Comparison of ENCODE assay signal across 10 mouse cellular contexts in genomic region chrX:36129037-36129770, GRCm38 (mm10). TPM values are rescaled to one million over a fixed set of nuclear protein-coding genes. Genes with fewer than 3 reads are reported as not detected.
DNase-seq lines count a peak whose midpoint lies in the region; ATAC-seq and TF ChIP-seq lines count a peak whose summit lies in the region.
"Had no signal": no experiment of that assay in that cellular context is flagged by ENCODE, and none has a peak within 500 bp of the region (broad histone marks: within the 10 kb centered on the region; RNA-seq: fewer than 3 reads in every experiment).

No protein-coding gene starts in this region.

- no peak overlapping the region for H3K9ac ChIP-seq in heart, embryonic 15.5 days

- H3K27me3 ChIP-seq in heart, embryonic 15.5 days: no peaks in the 10 kb centered on the region

- no peaks in the 10 kb centered on the region for H3K9me3 ChIP-seq in heart, embryonic 15.5 days (replicated peaks)
- H3K9me3 ChIP-seq: hindbrain, embryonic 10.5 days had no signal

- 47% methylated on average over 8 of the region's 11 CpGs for WGBS in heart, embryonic 15.5 days

- H3K4me3 ChIP-seq in gastrocnemius, adult 2 months: no peak overlapping the region; the same call in 1 of the 2 replicates
- H3K4me3 ChIP-seq in heart, embryonic 15.5 days: no peak overlapping the region
- H3K4me3 ChIP-seq: hindbrain, embryonic 10.5 days had no signal

- 0 out of 2 replicates have a peak, but pooled peaks cover 4% of the 10 kb centered on the region for H3K36me3 ChIP-seq in heart, embryonic 15.5 days
- H3K36me3 ChIP-seq: hindbrain, embryonic 10.5 days had no signal

- intact Hi-C loops in gastrocnemius, adult 2 months (cut with DNase I): no loop called here

- no peak for ATAC-seq in heart, embryonic 15.5 days (replicated peaks; ENCODE audit: insufficient number of reproducible peaks, insufficient read depth, low FRiP score, low read depth)

- H3K27ac ChIP-seq in gastrocnemius, adult 2 months: peak overlapping the region; percentile 17; the same call in 1 of the 2 replicates
- peak overlapping the region; percentile 74 for H3K27ac ChIP-seq in heart, embryonic 15.5 days
- H3K27ac ChIP-seq: hindbrain, embryonic 10.5 days had no signal

- no peaks in the 10 kb centered on the region for H3K4me1 ChIP-seq in heart, embryonic 15.5 days (replicated peaks)
- H3K4me1 ChIP-seq: hindbrain, embryonic 10.5 days had no signal

- H3K4me2 ChIP-seq in heart, embryonic 15.5 days: peak overlapping the region; percentile 10; the same call in 1 of the 2 replicates
- H3K4me2 ChIP-seq: midbrain, embryonic 11.5 days had no signal

- no peak for TF ChIP-seq CTCF in gastrocnemius, adult 2 months (IDR thresholded peaks at IDR 0.05)

- no peak for DNase-seq in gastrocnemius, adult 2 months
- no peak for DNase-seq in gastrocnemius, postnatal 10 days
- DNase-seq in CD4-positive, CD25-positive, alpha-beta regulatory T cell, adult 2 months (ENCODE audit: low read depth, low spot score): peak; percentile 9
- peak; percentile 13 for DNase-seq in lung, postnatal 25 days (ENCODE audit: low spot score)
- no peak for DNase-seq in cerebellum, adult 11 months
- DNase-seq in embryo, embryonic 10 days (ENCODE audit: low spot score): no peak
- DNase-seq in urinary bladder, postnatal 25 days (ENCODE audit: low spot score): no peak

RNA-seq across cellular contexts. Expression of gene Il13ra1, which starts 17.3 kb away (rescaled TPM):
- 1 to 10 TPM; 1.1 to 1.7 TPM for total RNA-seq in gastrocnemius, adult 2 months (2021)
- total RNA-seq in gastrocnemius, postnatal 10 days (2021): 1 to 10 TPM; 7.3 to 8.0 TPM
- 30.7 and 31.0 TPM in 2 replicates for polyA plus RNA-seq in heart, embryonic 15.5 days (2015; fragmentation: Nextera tagmentation; extraction: Ambion mirVana)

Comparison
In these comparisons a context has a peak if more than half of its experiments do, and no peak if none do; other contexts are left out.
1. DNase-seq: peak in CD4-positive, CD25-positive, alpha-beta regulatory T cell, adult 2 months (single experiment) and lung, postnatal 25 days (single experiment); none in gastrocnemius, adult 2 months (single experiment), gastrocnemius, postnatal 10 days (single experiment), cerebellum, adult 11 months (single experiment), embryo, embryonic 10 days (single experiment) and urinary bladder, postnatal 25 days (single experiment).